Mouse (Mus musculus) liver, embryonic 13.5 days (tissue): ENCODE results near the gene Ptges3l. TPM values are rescaled to one million over a fixed set of nuclear protein-coding genes. Genes with fewer than 3 reads are reported as not detected.
"Not testable (repeated sequence)": the region's sequence is repeated elsewhere in the genome, so short reads cannot be mapped to it uniquely, and the experiment has no call there.

Experiments
- ATAC-seq: fragments of 200-750 bp; cut with Nextera tagmentation; 2 replicates; pipeline ENCODE4 v1.8.0; 2017; ENCODE audit warnings: low read depth, mild to moderate bottlenecking, moderate number of reproducible peaks, moderate library complexity
- DNase-seq: peaks from one replicate; pipeline ENCODE4 v3.0.0; 2022
- H3K27ac ChIP-seq: fragments of 300-500 bp; sonication (generic); 2 replicates; pipeline ENCODE4 v1.5.1; 2015; ENCODE audit warnings: moderate library complexity, mild to moderate bottlenecking, inconsistent platforms
- H3K27me3 ChIP-seq: fragments of 300-500 bp; sonication (generic); 2 replicates; pipeline ENCODE4 v1.6.1; 2015; ENCODE audit warnings: mild to moderate bottlenecking, inconsistent platforms
- H3K36me3 ChIP-seq: fragments of 300-500 bp; sonication (generic); 2 replicates; pipeline ENCODE4 v1.6.1; 2015; ENCODE audit warnings: mild to moderate bottlenecking, inconsistent platforms
- H3K4me1 ChIP-seq: fragments of 300-500 bp; sonication (generic); replicated peaks from 2 replicates; pipeline ENCODE4 v1.6.1; 2015; ENCODE audit warnings: inconsistent platforms
- H3K4me2 ChIP-seq: fragments of 300-500 bp; sonication (generic); 2 replicates; pipeline ENCODE4 v1.6.1; 2015; ENCODE audit warnings: inconsistent platforms, mild to moderate bottlenecking, moderate library complexity
- H3K4me3 ChIP-seq: fragments of 300-500 bp; sonication (generic); replicated peaks from 2 replicates; pipeline ENCODE4 v1.5.1; 2015; ENCODE audit warnings: mild to moderate bottlenecking, inconsistent platforms
- H3K9ac ChIP-seq: fragments of 300-500 bp; sonication (generic); 2 replicates; pipeline ENCODE4 v1.6.1; 2015; ENCODE audit warnings: mild to moderate bottlenecking, inconsistent platforms
- H3K9me3 ChIP-seq: fragments of 300-500 bp; sonication (generic); replicated peaks from 2 replicates; pipeline ENCODE4 v1.6.1; 2016; ENCODE audit warnings: inconsistent platforms
- WGBS: fragments of 180-500 bp; shearing (Covaris S2); methylation state at CpG from one replicate; pipeline ENCODE4 v1.1.7; 2015; ENCODE audit not compliant: insufficient replicate concordance; 5-methylcytosine and 5-hydroxymethylcytosine counted together
- polyA plus RNA-seq: library from polyadenylated mRNA; unstranded; fragments of >200 nt; fragmentation: Nextera tagmentation; extraction: Ambion mirVana; gene quantifications from 2 replicates; pipeline ENCODE4 v1.2.1, GENCODE M21; 2015

Gene Ptges3l
- polyA plus RNA-seq, result 0.66 and 1.2 TPM in 2 replicates

DNA sequence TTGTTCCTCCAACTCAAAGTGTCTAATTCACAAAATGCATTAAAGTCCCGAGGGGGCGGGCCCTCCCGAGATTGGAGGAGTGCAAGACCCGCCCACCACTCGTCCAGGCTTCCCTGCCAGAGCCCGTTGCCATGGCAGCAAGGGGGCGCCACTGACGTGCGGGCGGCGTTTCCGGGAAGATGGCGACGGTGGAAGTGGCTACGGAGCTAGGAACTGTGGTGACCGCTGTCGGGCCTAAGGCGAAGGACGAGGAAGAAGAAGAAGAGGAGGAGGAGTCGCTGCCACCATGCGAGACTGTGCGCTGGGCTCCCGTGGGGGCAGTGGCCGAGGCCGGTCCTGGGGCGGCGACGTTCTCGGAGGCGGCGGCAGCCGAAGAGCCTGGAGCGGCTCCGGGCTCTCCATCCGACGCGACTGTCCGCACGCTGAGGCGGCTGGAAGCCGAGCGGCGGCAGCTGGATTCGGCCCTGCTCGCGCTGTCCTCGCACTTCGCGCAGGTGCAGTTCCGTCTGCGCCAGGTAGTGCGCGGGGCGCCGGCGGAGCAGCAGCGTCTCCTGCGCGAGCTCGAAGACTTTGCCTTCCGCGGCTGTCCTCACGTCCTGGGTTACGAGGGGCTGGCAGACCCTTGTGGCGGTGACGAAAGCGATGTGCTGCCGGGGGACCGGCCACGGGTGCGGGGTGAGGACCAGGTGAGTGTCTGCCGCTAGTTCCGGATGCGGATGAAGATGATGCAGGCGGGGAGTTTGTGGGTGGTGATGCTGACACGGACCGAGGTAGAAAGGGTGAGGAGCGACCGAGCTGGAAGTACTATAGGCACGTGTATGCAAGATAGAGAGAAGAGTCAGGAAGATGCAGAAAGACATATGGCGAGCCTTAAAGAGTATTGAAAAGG lies at the start of gene Ptges3l, which contains the start of gene Rundc1:
Gene Ptges3l (minus strand): TSS at position 409 of the 889 bp plus-strand sequence.
Gene Rundc1 (plus strand): TSS at position 161 of the 889 bp plus-strand sequence.
- Histone ChIP-seq H3K4me2 (peak within 1 kb of the TSS; percentile 94), H3K4me3 (peak within 1 kb of the TSS; percentile 96), H3K9ac (peak within 1 kb of the TSS; percentile 88), H3K4me1 (peaks cover 38% of the 10 kb centered on the region), H3K9me3 (no peaks in the 10 kb centered on the region), H3K36me3 (peaks cover 10% of the 10 kb centered on the region), H3K27me3 (no peaks in the 10 kb centered on the region), H3K27ac (peak within 1 kb of the TSS; percentile 82)
- WGBS, result under 1% methylated on average over 81 of the region's 81 CpGs
- ATAC-seq (peak; percentile 87), DNase-seq (peak; percentile 94)

DNA sequence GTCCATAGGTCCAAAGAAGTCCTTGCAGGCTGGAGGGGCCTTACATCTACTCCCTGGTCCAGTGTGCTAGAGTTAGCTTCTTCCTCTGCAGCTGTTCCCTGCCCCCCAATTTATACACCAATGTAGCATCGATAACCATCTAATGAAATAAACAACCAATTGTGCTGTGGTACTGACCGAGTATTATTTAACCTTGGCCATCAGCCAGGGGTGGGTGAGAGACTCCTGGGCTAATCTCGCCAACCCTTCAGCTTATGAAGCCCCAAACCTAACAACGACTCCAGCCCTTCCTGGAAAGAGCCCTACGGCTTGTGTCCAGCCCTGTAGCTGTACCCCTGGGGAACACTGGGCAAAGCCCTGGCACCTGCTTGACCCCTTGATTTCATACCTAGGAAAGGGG lies 49.2 kb upstream of the Ptges3l start:
- Histone ChIP-seq H3K27me3 (peaks cover 36% of the 10 kb centered on the region), H3K9me3 (no peaks in the 10 kb centered on the region), H3K4me3 (no peak overlapping the region), H3K27ac (no peak overlapping the region), H3K4me1 (peaks cover 8% of the 10 kb centered on the region), H3K4me2 (no peak overlapping the region), H3K36me3 (no peaks in the 10 kb centered on the region), H3K9ac (no peak overlapping the region)
- DNase-seq (no peak), ATAC-seq (no peak)
- WGBS, result 73% methylated on average over 5 of the region's 5 CpGs

DNA sequence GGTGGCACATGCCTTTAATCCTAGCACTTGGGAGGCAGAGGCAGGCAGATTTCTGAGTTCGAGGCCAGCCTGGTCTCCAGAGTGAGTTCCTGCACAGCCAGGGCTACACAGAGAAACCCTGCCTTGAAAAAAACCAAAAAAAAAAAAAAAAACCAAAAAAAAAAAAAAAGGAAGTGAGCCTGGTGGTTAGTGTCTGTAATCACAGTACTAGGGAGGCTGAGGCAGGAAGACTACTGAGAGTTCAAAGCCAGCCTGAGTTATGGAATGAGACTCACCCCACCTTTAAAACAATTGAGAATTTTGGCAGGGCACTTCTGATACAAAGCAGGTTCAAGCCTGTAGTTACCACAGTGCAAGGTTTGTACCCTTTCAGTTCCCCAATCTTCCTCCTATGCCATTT lies 48.6 kb upstream of the Ptges3l start:
- H3K9ac ChIP-seq, H3K4me2 ChIP-seq, ATAC-seq, H3K4me1 ChIP-seq, H3K27ac ChIP-seq, H3K4me3 ChIP-seq, DNase-seq, H3K36me3 ChIP-seq, H3K9me3 ChIP-seq: not testable (repeated sequence)
- WGBS, result 54% methylated on average over 1 of the region's 1 CpGs
- H3K27me3 ChIP-seq, result peaks cover 38% of the 10 kb centered on the region

DNA sequence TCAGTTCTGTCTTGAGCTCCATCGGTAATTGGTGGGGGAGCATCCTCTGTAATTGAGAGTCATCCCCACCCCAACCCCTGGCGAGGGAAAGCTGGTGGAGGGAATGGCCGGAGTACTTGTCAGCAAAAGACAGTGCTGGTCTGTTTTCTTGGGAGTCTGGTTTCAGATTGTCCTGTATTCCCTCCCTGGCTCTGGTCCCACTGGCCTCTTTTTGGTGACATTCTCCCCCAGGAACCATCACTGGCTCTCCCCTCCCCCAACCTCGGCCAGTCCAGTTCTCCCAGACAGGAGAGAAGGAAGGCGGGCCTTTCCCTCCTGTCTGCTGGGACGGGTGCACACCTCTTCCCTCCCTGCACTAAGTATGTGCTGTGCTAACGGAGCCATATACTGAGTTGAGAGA lies 47.2 kb upstream of the Ptges3l start:
- DNase-seq (no peak), ATAC-seq (no peak)
- peaks cover 23% of the 10 kb centered on the region for H3K4me1 ChIP-seq
- no peak overlapping the region for H3K4me2 ChIP-seq
- H3K4me3 ChIP-seq, result no peak overlapping the region
- H3K9me3 ChIP-seq, result no peaks in the 10 kb centered on the region
- peaks cover 51% of the 10 kb centered on the region for H3K27me3 ChIP-seq
- H3K9ac ChIP-seq, result no peak overlapping the region
- WGBS, result 57% methylated on average over 7 of the region's 7 CpGs
- no peaks in the 10 kb centered on the region for H3K36me3 ChIP-seq
- no peak overlapping the region for H3K27ac ChIP-seq

DNA sequence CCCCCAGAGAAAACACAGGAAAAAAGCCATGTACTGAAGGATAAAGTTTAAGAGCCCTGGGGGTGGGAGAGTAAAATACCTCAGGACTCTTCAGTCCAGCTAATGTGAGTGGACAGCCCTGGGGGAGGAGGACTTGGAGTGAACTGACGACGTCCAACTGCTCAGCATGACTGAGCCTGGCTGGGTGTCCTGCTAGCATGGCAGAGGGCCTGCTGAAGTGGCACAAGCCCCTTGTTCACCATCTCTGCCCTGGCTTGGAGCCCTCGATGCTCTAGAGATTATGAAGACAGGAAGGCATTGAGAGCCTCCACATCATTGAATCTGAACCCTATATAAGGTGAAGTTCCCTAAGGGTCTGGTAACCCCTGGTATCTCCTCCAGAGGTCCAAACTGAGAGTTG lies 46.8 kb upstream of the Ptges3l start:
- no peak for DNase-seq
- H3K9me3 ChIP-seq, result no peaks in the 10 kb centered on the region
- H3K4me2 ChIP-seq, result no peak overlapping the region
- H3K4me3 ChIP-seq, result no peak overlapping the region
- no peaks in the 10 kb centered on the region for H3K36me3 ChIP-seq
- WGBS, result 57% methylated on average over 3 of the region's 3 CpGs
- no peak overlapping the region for H3K9ac ChIP-seq
- no peak for ATAC-seq
- peaks cover 27% of the 10 kb centered on the region for H3K4me1 ChIP-seq
- H3K27me3 ChIP-seq, result peaks cover 55% of the 10 kb centered on the region
- H3K27ac ChIP-seq, result no peak overlapping the region

DNA sequence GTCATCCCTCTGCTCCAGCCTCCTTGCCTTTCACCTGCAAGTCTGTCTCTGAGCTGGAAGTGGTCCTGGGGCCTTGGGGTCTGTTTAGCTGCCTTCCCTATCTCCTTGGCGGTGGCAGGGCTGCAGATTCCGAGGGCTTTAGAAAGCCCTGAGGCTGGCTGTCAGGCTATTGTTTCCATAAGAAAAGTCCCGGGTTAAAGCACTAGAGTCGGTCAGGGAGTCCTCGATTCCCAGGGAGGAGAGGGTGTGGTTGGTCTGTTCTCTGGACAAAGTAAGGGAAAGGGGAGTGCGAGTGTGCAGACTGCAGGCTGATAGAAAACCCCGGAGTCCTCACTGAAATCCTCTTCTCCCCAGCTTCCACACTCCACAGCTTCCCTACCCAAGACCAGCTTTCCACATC lies 45.1 kb upstream of the Ptges3l start:
- Histone ChIP-seq H3K4me2 (no peak overlapping the region), H3K9ac (no peak overlapping the region), H3K9me3 (no peaks in the 10 kb centered on the region), H3K36me3 (no peaks in the 10 kb centered on the region), H3K27me3 (peaks cover 73% of the 10 kb centered on the region), H3K4me3 (no peak overlapping the region), H3K27ac (no peak overlapping the region), H3K4me1 (peaks cover 44% of the 10 kb centered on the region)
- 65% methylated on average over 7 of the region's 7 CpGs for WGBS
- DNase-seq, result no peak
- ATAC-seq, result no peak

DNA sequence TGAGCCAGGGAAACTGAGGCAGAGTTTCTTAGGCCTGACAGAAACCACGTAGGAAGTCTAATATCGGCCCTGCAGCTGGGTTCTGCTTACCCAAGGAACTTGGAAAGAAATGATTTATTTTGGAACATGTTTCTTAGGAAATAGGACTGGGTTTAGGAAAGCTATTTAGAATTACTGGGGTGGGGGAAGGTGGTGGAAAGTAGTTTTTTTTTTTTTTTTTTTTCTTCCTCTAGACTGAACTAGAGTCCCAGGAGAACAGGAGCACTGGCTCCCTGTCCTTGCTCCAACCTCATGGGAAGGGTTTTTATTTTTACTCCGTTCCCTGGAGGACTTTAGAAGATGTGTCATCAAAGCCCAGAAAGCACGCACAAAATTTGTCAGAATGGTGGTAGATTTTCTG lies 44.0 kb upstream of the Ptges3l start:
- WGBS, result 54% methylated on average over 4 of the region's 4 CpGs
- Histone ChIP-seq H3K9ac (peak overlapping the region; percentile 75; the same call in 1 of the 2 replicates), H3K36me3 (no peaks in the 10 kb centered on the region), H3K27me3 (peaks cover 83% of the 10 kb centered on the region), H3K27ac (no peak overlapping the region), H3K4me1 (peaks cover 54% of the 10 kb centered on the region), H3K9me3 (no peaks in the 10 kb centered on the region), H3K4me3 (peak overlapping the region; percentile 74; the same call in 1 of the 2 replicates), H3K4me2 (peak overlapping the region; percentile 98)
- no peak for DNase-seq
- no peak for ATAC-seq

DNA sequence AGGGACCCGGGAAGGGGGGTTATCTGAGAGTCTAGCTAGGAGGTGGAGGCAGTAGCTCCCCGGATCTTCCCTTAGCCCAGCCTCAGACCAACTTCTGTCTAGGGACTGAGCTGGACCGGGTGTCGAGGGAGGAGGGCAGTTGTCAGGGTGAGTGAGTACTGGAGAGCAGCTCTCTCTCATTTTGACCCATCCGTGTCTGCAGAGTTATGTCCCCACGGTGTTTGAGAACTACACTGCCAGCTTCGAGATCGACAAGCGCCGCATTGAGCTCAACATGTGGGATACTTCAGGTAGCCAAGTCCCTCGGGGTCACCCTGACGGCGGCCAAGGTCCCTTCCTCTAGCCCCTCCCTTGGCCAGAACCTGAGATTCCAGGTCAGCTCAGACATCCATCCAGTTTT lies 43.6 kb upstream of the Ptges3l start:
- WGBS, result 7% methylated on average over 13 of the region's 13 CpGs
- Histone ChIP-seq H3K4me1 (peaks cover 59% of the 10 kb centered on the region), H3K9me3 (no peaks in the 10 kb centered on the region), H3K9ac (peak overlapping the region; percentile 75), H3K27me3 (peaks cover 87% of the 10 kb centered on the region), H3K4me3 (peak overlapping the region; percentile 74), H3K27ac (no peak overlapping the region), H3K36me3 (no peaks in the 10 kb centered on the region), H3K4me2 (peak overlapping the region; percentile 98)
- DNase-seq (no peak), ATAC-seq (no peak)

DNA sequence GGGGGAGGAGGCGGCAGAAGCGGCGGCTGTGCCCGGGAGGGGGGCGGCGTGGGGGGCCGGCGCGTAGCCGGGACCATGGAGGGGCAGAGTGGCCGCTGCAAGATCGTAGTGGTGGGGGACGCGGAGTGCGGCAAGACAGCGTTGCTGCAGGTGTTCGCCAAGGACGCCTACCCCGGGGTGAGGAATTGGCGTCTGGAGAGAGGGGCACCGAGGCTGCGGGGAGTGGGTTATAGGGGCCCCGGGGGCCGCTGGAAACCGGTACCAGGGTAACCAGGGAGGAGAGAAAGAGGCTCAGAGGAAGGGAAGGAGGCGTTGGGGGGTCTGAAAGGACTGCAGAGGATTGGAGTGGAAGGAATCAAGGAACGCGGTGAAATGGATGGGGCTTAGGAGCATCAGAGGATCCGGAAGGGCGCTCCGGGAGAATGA lies 43.1 kb upstream of the Ptges3l start:
- peak overlapping the region; percentile 75 for H3K9ac ChIP-seq
- H3K4me3 ChIP-seq, result peak overlapping the region; percentile 74
- H3K36me3 ChIP-seq, result no peaks in the 10 kb centered on the region
- no peak overlapping the region for H3K27ac ChIP-seq
- no peaks in the 10 kb centered on the region for H3K9me3 ChIP-seq
- H3K4me2 ChIP-seq, result peak overlapping the region; percentile 98
- DNase-seq (no peak), ATAC-seq (no peak; the same call in 1 of the 2 replicates)
- WGBS, result 1% methylated on average over 31 of the region's 31 CpGs
- H3K4me1 ChIP-seq, result peaks cover 63% of the 10 kb centered on the region
- peaks cover 90% of the 10 kb centered on the region for H3K27me3 ChIP-seq

DNA sequence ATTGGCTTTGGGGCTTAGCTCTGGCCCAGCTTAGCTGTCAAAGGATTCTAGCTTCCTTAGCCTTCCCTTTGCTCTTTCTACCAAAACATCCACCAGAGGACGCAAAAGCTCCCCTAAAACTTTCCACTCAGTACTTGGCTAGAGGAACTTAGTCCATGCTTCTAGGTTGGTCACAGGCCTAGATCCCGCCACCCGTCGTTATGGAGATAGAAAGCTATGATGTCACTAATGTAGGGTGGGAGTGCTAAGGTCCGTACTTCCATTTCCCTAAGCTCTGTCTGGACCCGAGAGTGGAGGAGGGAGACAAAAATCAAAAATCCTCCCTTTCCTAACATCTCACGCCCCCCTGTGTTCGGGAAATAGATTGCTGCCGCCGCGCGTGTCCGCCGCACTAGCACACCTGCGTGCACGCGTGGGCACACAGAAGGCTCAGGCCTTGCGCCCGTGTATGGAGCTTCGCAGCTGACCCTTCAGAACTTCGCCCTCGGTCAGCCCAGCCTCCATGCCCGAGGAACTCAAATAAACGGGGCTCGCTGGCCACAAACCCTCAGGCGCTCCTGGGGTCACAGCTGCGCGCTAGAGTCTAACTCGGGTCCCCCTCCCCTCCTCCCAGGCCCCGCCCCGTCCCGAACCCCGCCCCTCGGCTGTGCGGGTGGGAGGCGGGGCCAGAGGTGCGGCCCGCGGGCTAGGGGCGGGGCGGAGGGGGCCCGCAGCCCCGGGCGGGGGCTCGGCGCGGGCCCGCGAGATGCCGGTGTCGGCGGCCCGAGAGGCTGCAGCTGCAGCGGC lies 42.5 kb upstream of the Ptges3l start:
- peak overlapping the region; percentile 74 for H3K4me3 ChIP-seq
- peak overlapping the region; percentile 75 for H3K9ac ChIP-seq
- H3K36me3 ChIP-seq, result no peaks in the 10 kb centered on the region
- peaks cover 88% of the 10 kb centered on the region for H3K27me3 ChIP-seq
- ATAC-seq, result peak; percentile 66
- H3K27ac ChIP-seq, result no peak overlapping the region; the same call in 1 of the 2 replicates
- H3K4me1 ChIP-seq, result peaks cover 69% of the 10 kb centered on the region
- under 1% methylated on average over 41 of the region's 54 CpGs for WGBS
- no peaks in the 10 kb centered on the region for H3K9me3 ChIP-seq
- DNase-seq, result peak; percentile 48
- H3K4me2 ChIP-seq, result peak overlapping the region; percentile 98

DNA sequence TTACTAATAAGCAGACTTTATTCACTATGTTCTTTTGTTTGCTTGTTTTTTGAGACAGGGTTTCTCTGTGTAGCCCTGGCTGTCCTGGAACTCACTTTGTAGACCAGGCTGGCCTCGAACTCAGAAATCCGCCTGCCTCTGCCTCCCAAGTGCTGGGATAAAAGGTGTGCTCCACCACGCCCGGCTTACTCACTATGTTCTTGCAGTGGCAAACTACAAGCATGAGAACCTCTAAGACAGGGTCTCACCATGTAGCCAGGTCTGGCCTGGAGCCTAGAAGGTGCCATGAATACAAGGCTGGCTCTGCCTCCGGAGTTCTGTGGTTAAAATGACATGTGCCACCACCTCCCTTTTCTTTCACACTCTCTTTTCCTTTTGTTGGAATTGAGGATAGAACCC lies 41.4 kb upstream of the Ptges3l start:
- H3K9me3 ChIP-seq, H3K27ac ChIP-seq, DNase-seq, H3K36me3 ChIP-seq, ATAC-seq, H3K9ac ChIP-seq: not testable (repeated sequence)
- H3K27me3 ChIP-seq, result peaks cover 79% of the 10 kb centered on the region
- H3K4me3 ChIP-seq, result peak overlapping the region; percentile 69
- peak overlapping the region; percentile 97 for H3K4me2 ChIP-seq
- H3K4me1 ChIP-seq, result peaks cover 73% of the 10 kb centered on the region
- 49% methylated on average over 5 of the region's 5 CpGs for WGBS
